Mouse (Mus musculus): Measurements from ENCODE around the gene Clca1. TPM values are rescaled to one million over a fixed set of nuclear protein-coding genes. Genes with fewer than 3 reads are reported as not detected.
"Not testable (repeated sequence)": the region's sequence is repeated elsewhere in the genome, so short reads cannot be mapped to it uniquely, and the experiment has no call there.

Gene Clca1
- not detected in 2 replicates for polyA plus RNA-seq (2015; fragmentation: Nextera tagmentation; extraction: Ambion mirVana)

GRCm38 (mm10) chr3:145032676-145033075, at the start of gene Clca1:
Gene Clca1, minus strand, starts transcription at chr3:145032776.
- H3K27ac ChIP-seq (ENCODE audit: low read length): no peak within 1 kb of the TSS
- H3K9ac ChIP-seq (replicated peaks; ENCODE audit: low read depth, low read length): no peak within 1 kb of the TSS
- H3K36me3 ChIP-seq (ENCODE audit: control insufficient read depth, insufficient read depth): no peaks in the 10 kb centered on the region
- no peak for ATAC-seq
- H3K9me3 ChIP-seq (ENCODE audit: control insufficient read depth, low read length): no peaks in the 10 kb centered on the region
- H3K27me3 ChIP-seq (replicated peaks; ENCODE audit: control insufficient read depth, insufficient read depth, low read length): no peaks in the 10 kb centered on the region
- no peak within 1 kb of the TSS for H3K4me3 ChIP-seq (replicated peaks; ENCODE audit: low read length)
- no peaks in the 10 kb centered on the region for H3K4me1 ChIP-seq (replicated peaks; ENCODE audit: control insufficient read depth, insufficient read depth, low read length)
- no peak within 1 kb of the TSS for H3K4me2 ChIP-seq (ENCODE audit: low read length)

DNA sequence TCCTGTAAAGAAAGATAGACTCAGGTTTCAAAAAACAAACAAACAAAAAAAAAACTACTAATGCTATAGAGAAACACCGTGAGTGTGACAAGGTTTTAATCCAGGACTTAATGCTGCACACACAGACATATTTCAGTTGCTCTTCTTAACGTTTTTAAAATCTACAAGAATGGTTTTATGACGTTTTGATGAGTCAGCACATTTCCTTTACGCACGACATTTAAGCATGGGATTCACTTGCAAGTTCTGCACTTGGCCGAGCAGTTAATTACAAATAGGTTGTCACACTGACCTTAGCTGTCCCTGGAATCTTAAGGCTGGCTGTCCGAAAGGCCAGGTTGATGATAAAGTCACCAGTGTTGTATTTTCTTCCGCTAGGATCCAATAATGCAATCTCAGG, 48.3 kb upstream of the Clca1 start:
- WGBS: 84% methylated on average over 8 of the region's 8 CpGs
- no peaks in the 10 kb centered on the region for H3K9me3 ChIP-seq (ENCODE audit: control insufficient read depth, low read length)
- H3K27ac ChIP-seq (ENCODE audit: low read length): no peak overlapping the region
- H3K36me3 ChIP-seq (ENCODE audit: control insufficient read depth, insufficient read depth): no peaks in the 10 kb centered on the region
- H3K27me3 ChIP-seq (replicated peaks; ENCODE audit: control insufficient read depth, insufficient read depth, low read length): no peaks in the 10 kb centered on the region
- H3K9ac ChIP-seq (replicated peaks; ENCODE audit: low read depth, low read length): no peak overlapping the region
- H3K4me1 ChIP-seq (replicated peaks; ENCODE audit: control insufficient read depth, insufficient read depth, low read length): no peaks in the 10 kb centered on the region
- H3K4me2 ChIP-seq (ENCODE audit: low read length): no peak overlapping the region
- no peak overlapping the region for H3K4me3 ChIP-seq (replicated peaks; ENCODE audit: low read length)
- ATAC-seq: no peak

GRCm38 (mm10) chr3:145078405-145078804, 45.8 kb upstream of the Clca1 start:
- Histone ChIP-seq H3K4me1 (replicated peaks; ENCODE audit: control insufficient read depth, insufficient read depth, low read length) (no peaks in the 10 kb centered on the region), H3K36me3 (ENCODE audit: control insufficient read depth, insufficient read depth) (no peaks in the 10 kb centered on the region), H3K4me2 (ENCODE audit: low read length) (no peak overlapping the region), H3K9ac (replicated peaks; ENCODE audit: low read depth, low read length) (no peak overlapping the region), H3K9me3 (ENCODE audit: control insufficient read depth, low read length) (no peaks in the 10 kb centered on the region), H3K4me3 (replicated peaks; ENCODE audit: low read length) (no peak overlapping the region), H3K27ac (ENCODE audit: low read length) (no peak overlapping the region), H3K27me3 (replicated peaks; ENCODE audit: control insufficient read depth, insufficient read depth, low read length) (no peaks in the 10 kb centered on the region)
- no peak for ATAC-seq
- 83% methylated on average over 6 of the region's 6 CpGs for WGBS

- no peak overlapping the region for H3K9ac ChIP-seq (replicated peaks; ENCODE audit: low read depth, low read length)
- no peak overlapping the region for H3K4me2 ChIP-seq (ENCODE audit: low read length)
- no peak overlapping the region for H3K4me3 ChIP-seq (replicated peaks; ENCODE audit: low read length)
- H3K36me3 ChIP-seq (ENCODE audit: control insufficient read depth, insufficient read depth): no peaks in the 10 kb centered on the region
- ATAC-seq: no peak
- WGBS: 98% methylated on average over 3 of the region's 3 CpGs
- H3K27ac ChIP-seq (ENCODE audit: low read length): no peak overlapping the region
- no peaks in the 10 kb centered on the region for H3K4me1 ChIP-seq (replicated peaks; ENCODE audit: control insufficient read depth, insufficient read depth, low read length)
- no peaks in the 10 kb centered on the region for H3K27me3 ChIP-seq (replicated peaks; ENCODE audit: control insufficient read depth, insufficient read depth, low read length)
- no peaks in the 10 kb centered on the region for H3K9me3 ChIP-seq (ENCODE audit: control insufficient read depth, low read length)
Observed at GRCm38 (mm10) chr3:145072339-145072738, 39.8 kb upstream of the Clca1 start.

GRCm38 (mm10) chr3:145068964-145069363, 36.4 kb upstream of the Clca1 start:
- 77% methylated on average over 4 of the region's 4 CpGs for WGBS
- Histone ChIP-seq H3K27me3 (replicated peaks; ENCODE audit: control insufficient read depth, insufficient read depth, low read length) (no peaks in the 10 kb centered on the region), H3K36me3 (ENCODE audit: control insufficient read depth, insufficient read depth) (no peaks in the 10 kb centered on the region), H3K27ac (ENCODE audit: low read length) (no peak overlapping the region), H3K9me3 (ENCODE audit: control insufficient read depth, low read length) (no peaks in the 10 kb centered on the region), H3K4me1 (replicated peaks; ENCODE audit: control insufficient read depth, insufficient read depth, low read length) (no peaks in the 10 kb centered on the region), H3K9ac (replicated peaks; ENCODE audit: low read depth, low read length) (no peak overlapping the region), H3K4me3 (replicated peaks; ENCODE audit: low read length) (no peak overlapping the region), H3K4me2 (ENCODE audit: low read length) (no peak overlapping the region)
- ATAC-seq: no peak

- H3K4me1 ChIP-seq (replicated peaks; ENCODE audit: control insufficient read depth, insufficient read depth, low read length); ATAC-seq; H3K9ac ChIP-seq (replicated peaks; ENCODE audit: low read depth, low read length); H3K27ac ChIP-seq (ENCODE audit: low read length); H3K27me3 ChIP-seq (replicated peaks; ENCODE audit: control insufficient read depth, insufficient read depth, low read length); H3K4me2 ChIP-seq (ENCODE audit: low read length); H3K9me3 ChIP-seq (ENCODE audit: control insufficient read depth, low read length); H3K36me3 ChIP-seq (ENCODE audit: control insufficient read depth, insufficient read depth); H3K4me3 ChIP-seq (replicated peaks; ENCODE audit: low read length): not testable (repeated sequence)
- 92% methylated on average over 3 of the region's 3 CpGs for WGBS
Observed at GRCm38 (mm10) chr3:145055138-145055537, 22.6 kb upstream of the Clca1 start.

- WGBS: 85% methylated on average over 3 of the region's 3 CpGs
- ATAC-seq: no peak
Observed at GRCm38 (mm10) chr3:145049820-145050219, 17.2 kb upstream of the Clca1 start.

GRCm38 (mm10) chr3:145038813-145039212, 6.2 kb upstream of the Clca1 start:
- no peaks in the 10 kb centered on the region for H3K27me3 ChIP-seq (replicated peaks; ENCODE audit: control insufficient read depth, insufficient read depth, low read length)
- H3K9me3 ChIP-seq (ENCODE audit: control insufficient read depth, low read length): no peaks in the 10 kb centered on the region
- no peak overlapping the region for H3K9ac ChIP-seq (replicated peaks; ENCODE audit: low read depth, low read length)
- ATAC-seq: no peak
- 77% methylated on average over 3 of the region's 3 CpGs for WGBS
- H3K27ac ChIP-seq (ENCODE audit: low read length): no peak overlapping the region
- H3K36me3 ChIP-seq (ENCODE audit: control insufficient read depth, insufficient read depth): no peaks in the 10 kb centered on the region
- H3K4me1 ChIP-seq (replicated peaks; ENCODE audit: control insufficient read depth, insufficient read depth, low read length): no peaks in the 10 kb centered on the region
- H3K4me3 ChIP-seq (replicated peaks; ENCODE audit: low read length): no peak overlapping the region
- no peak overlapping the region for H3K4me2 ChIP-seq (ENCODE audit: low read length)

More at GRCm38 (mm10) chr3:145049820-145050219, 17.2 kb upstream of the Clca1 start:
- Histone ChIP-seq H3K4me3 (replicated peaks; ENCODE audit: low read length) (no peak overlapping the region), H3K4me2 (ENCODE audit: low read length) (no peak overlapping the region), H3K27ac (ENCODE audit: low read length) (no peak overlapping the region), H3K4me1 (replicated peaks; ENCODE audit: control insufficient read depth, insufficient read depth, low read length) (no peaks in the 10 kb centered on the region), H3K27me3 (replicated peaks; ENCODE audit: control insufficient read depth, insufficient read depth, low read length) (no peaks in the 10 kb centered on the region), H3K9me3 (ENCODE audit: control insufficient read depth, low read length) (no peaks in the 10 kb centered on the region), H3K36me3 (ENCODE audit: control insufficient read depth, insufficient read depth) (no peaks in the 10 kb centered on the region), H3K9ac (replicated peaks; ENCODE audit: low read depth, low read length) (no peak overlapping the region)

DNA sequence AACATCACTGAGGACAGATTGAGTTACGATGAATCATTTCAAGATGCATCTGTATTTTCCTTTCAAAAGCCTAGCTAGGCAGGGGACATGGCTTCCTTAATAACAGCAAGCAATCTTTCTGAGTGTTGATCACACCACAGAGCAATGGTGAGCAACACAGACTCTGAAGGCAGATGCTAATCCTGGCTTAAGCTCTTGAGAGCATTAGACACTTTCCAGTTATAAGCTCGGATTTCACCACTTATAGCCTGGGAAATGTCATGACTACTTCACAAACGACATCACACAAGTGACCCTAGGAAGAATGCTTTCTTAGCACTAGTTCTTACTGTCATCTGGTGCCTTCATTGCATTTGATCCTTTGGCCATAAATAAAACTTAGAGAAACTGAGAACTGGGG, 4.5 kb downstream of the Clca1 start:
- H3K4me3 ChIP-seq (replicated peaks; ENCODE audit: low read length): no peak overlapping the region
- H3K36me3 ChIP-seq (ENCODE audit: control insufficient read depth, insufficient read depth): no peaks in the 10 kb centered on the region
- no peaks in the 10 kb centered on the region for H3K9me3 ChIP-seq (ENCODE audit: control insufficient read depth, low read length)
- no peak for ATAC-seq
- no peak overlapping the region for H3K9ac ChIP-seq (replicated peaks; ENCODE audit: low read depth, low read length)
- no peak overlapping the region for H3K4me2 ChIP-seq (ENCODE audit: low read length)
- no peaks in the 10 kb centered on the region for H3K27me3 ChIP-seq (replicated peaks; ENCODE audit: control insufficient read depth, insufficient read depth, low read length)
- 75% methylated on average over 3 of the region's 3 CpGs for WGBS
- no peak overlapping the region for H3K27ac ChIP-seq (ENCODE audit: low read length)
- no peaks in the 10 kb centered on the region for H3K4me1 ChIP-seq (replicated peaks; ENCODE audit: control insufficient read depth, insufficient read depth, low read length)

DNA sequence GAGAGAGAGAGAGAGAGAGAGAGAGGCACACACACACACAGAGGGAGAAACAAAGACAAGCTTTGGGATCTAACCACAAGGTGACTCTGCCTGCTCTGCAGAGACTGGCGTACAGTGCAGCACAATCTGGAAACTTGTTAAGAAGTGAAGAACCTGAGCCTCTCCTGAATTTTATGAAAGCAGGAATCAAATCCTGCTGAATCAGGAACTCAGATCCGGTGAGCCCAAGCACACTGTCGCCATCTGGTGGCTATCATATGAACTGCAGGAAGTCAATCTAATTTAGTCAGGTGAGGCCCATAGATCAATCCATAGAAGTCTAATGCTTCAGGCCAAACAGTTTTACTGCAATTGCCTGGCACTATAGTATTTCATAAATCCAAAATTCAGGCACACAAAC, 5.8 kb downstream of the Clca1 start:
- Histone ChIP-seq H3K4me2 (ENCODE audit: low read length) (no peak overlapping the region), H3K4me1 (replicated peaks; ENCODE audit: control insufficient read depth, insufficient read depth, low read length) (no peaks in the 10 kb centered on the region), H3K27me3 (replicated peaks; ENCODE audit: control insufficient read depth, insufficient read depth, low read length) (no peaks in the 10 kb centered on the region), H3K9ac (replicated peaks; ENCODE audit: low read depth, low read length) (no peak overlapping the region), H3K36me3 (ENCODE audit: control insufficient read depth, insufficient read depth) (no peaks in the 10 kb centered on the region), H3K9me3 (ENCODE audit: control insufficient read depth, low read length) (no peaks in the 10 kb centered on the region), H3K27ac (ENCODE audit: low read length) (no peak overlapping the region), H3K4me3 (replicated peaks; ENCODE audit: low read length) (no peak overlapping the region)
- WGBS: 31% methylated on average over 3 of the region's 3 CpGs
- ATAC-seq: no peak
